Mouse (Mus musculus): ENCODE results near the gene Atrnl1. TPM values are rescaled to one million over a fixed set of nuclear protein-coding genes. Genes with fewer than 3 reads are reported as not detected.
A peak's percentile ranks its signal among the peaks of the same experiment; 100 is the strongest.
"Not testable (repeated sequence)": the region's sequence is repeated elsewhere in the genome, so short reads cannot be mapped to it uniquely, and the experiment has no call there.

Gene Atrnl1
- polyA plus RNA-seq, 1 experiment, result 35.9 TPM

DNA sequence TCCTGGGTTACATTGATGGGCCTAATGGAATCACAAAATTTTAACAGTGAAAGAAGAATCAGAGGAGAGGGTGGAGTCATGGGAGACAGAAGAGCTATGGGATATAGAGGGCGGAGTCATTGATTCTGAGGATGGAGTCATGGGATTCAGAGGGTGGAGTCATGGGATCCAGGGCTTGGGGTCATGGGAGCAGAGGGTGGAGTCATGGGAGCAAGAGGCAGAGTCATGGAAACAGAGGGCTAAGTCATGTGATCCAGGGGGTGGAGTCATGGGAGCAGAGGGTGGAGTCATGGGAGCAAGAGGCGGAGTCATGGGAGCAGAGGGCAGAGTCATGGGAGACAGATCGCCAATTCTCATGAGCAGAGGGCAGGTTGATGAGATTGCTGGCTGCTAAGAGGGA, 343.3 kb downstream of the Atrnl1 start:
- DNase-seq (ENCODE audit: extremely low spot score in 1 of 2, low spot score in 1 of 2), result no peak

DNA sequence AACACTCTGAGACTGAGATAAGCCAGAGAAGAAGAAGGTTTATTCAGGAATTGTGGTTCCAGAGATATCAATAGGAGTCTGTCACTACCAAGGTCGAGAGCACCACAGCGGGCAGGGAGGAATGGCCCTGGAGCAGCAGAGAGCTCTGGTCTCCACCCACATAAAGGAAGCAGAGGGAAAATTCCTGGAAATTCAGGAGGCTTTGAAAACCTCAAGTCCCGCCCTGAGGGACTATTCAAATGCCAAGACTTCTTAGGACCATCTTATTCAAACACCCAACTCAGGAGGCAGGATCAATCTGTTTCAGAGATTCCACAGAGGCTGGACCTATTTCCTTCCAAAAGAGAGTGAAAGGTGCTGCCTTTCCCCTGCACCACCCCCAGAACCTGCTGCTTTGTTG, 345.6 kb downstream of the Atrnl1 start:
- no peak for DNase-seq (ENCODE audit: extremely low spot score in 1 of 2, low spot score in 1 of 2)

DNA sequence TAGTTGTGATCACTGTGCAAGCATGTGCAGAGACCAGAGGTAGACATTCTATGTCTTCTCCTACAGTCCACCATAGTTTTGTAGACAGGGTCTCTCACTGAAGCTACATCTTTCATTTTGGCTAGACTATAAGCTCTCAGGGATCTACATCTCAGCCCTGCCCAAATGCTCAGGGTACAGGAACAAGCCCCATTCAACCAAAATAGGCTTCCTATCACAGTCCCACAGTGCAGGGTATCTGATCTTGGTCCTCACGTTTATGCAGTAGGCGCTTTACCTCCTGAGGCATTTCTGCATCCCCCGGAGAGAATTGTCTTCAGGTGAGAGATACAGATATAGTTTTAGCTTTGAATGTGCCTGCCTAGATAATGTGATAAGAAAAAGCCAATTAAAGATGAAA, 346.5 kb downstream of the Atrnl1 start:
- no peak for DNase-seq (ENCODE audit: extremely low spot score in 1 of 2, low spot score in 1 of 2)

DNA sequence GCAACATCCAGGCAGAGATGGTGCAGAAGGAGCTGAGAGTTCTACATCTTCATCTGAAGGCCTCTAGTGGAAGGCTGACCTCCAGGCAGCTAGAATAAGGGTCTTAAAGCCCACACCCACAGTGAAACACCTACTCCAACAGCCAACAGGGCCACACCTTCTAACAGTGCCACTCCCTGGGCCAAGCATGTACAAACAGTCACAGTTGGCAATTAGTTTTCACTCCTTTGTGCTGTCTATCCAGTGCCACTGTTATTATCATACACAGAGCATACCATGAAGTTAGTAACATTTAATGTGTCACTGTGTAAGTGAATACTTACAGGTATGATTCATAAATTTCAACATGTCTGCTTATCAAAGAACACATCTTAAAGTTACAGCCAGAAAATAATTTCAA, 347.3 kb downstream of the Atrnl1 start:
- no peak for DNase-seq (ENCODE audit: extremely low spot score in 1 of 2, low spot score in 1 of 2)

DNA sequence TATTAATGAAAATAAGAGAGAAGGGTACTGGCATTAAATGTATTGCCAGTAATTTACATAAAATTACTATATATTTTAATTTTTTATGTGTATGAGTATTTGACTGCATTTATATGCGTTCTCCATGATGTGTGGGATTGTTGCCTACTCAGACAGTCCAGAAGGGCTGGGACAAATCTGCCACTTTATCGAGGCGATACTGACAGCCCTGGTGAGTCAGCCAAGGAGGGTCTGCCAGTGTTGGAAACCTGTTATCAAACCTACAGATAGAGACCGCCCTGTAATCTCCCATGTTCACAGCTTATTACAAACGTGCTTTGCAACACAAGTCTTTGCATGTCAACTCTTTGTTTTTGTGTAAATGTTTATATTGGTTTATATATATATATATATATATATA, 347.9 kb downstream of the Atrnl1 start:
- DNase-seq (ENCODE audit: extremely low spot score in 1 of 2, low spot score in 1 of 2), result no peak

DNA sequence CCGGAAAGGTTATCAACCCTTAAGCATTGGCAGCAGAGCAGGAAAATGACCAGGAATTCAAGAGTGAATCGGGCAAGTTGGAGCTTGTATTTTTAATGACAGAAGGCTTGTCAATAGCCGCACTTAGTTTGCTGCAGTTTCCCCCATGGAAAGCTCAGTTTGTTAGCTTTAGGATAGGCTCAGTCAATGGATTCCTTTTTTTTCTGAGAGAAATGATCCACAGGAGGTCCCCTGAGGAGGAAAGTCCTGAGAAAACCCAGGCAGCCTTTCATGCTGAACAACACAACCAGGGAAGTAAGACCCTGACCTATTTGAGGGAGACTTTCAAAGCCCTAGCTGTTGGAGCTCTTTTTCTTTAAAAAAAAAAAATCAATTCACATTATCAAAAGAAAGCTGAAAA, 350.5 kb downstream of the Atrnl1 start:
- no peak for DNase-seq (ENCODE audit: extremely low spot score in 1 of 2, low spot score in 1 of 2)

DNA sequence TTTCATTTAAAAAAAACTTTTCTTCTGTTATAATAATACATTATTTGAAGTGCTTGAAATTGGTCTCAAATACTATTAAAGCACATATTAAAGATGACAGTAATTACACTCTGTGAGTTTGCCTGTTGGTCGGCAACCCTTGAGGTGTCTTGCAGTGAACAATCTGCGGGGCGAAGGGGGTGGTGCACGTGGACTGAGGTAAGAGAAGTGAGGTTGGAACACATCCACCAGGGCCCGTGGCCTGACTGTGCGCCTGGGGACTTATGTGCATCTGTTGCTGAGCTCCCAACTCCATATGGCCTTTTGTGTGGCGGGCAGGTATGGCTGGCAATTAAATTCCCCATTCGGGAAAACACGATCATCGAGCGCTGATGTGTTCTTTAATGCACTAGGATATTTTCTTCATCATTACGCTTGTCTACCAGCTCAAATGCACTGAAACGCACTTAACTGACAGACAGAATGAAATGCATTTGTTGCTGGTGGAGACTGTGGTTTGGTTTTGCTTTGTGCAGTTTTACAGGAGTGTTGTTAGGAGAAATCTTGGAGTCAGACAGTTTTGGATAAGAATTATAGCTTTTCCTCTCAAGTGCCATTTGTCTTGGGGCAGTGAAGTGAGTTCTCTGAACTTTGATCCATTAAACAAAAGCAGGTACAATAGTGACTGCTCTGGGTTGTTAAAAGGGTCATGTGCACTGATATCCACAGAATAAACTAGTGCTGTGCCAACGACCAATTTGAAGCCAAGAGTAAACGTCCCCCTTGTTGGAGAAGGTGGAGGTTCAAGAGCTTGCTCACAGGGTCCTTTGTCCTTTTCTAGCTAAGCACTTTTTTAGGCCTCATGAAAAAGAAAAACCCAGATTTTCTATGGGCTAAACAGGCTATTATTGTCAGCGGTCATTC, 351.2 kb downstream of the Atrnl1 start:
- DNase-seq (ENCODE audit: extremely low spot score in 1 of 2, low spot score in 1 of 2), result no peak

DNA sequence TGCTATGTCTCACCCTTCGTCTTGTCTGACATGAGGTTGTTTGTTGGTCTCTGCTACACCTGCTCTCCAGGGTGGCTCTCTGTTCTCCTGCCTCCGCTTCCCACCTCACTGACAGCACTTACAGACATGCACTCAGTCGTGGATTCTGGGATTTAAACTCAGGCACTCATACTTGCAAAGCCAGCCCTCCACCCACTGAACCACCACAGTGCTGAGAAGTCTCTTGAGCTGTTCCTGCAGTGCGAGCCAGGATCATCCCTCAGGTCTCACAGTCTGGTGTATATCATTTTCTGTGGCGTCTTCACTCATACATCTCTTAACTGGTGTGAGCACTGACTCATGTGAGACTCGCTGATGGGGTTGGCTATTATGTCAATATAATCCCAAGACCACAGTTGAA, 353.0 kb downstream of the Atrnl1 start:
- no peak for DNase-seq (ENCODE audit: extremely low spot score in 1 of 2, low spot score in 1 of 2)

DNA sequence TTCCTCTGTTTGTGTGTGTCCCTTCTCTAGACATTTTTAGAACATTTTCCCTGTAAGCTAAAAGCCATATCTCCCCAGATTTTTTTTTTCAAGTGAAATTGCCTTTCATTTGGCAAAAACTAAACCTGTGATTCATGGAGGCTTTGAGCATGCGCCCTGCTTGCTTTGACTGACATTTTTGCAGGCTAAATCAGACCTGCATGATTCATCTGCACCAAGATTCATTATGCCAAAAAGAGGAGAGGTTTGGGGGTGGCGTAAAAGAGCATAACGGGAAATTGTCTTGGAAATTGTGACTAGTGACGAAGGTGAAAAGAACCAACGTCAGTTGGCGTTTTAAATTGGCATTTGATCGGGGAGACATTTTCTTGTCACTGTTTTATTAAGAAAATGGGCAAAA, 358.9 kb downstream of the Atrnl1 start:
- peak; percentile 69 to 89 for DNase-seq (ENCODE audit: extremely low spot score in 1 of 2, low spot score in 1 of 2)

DNA sequence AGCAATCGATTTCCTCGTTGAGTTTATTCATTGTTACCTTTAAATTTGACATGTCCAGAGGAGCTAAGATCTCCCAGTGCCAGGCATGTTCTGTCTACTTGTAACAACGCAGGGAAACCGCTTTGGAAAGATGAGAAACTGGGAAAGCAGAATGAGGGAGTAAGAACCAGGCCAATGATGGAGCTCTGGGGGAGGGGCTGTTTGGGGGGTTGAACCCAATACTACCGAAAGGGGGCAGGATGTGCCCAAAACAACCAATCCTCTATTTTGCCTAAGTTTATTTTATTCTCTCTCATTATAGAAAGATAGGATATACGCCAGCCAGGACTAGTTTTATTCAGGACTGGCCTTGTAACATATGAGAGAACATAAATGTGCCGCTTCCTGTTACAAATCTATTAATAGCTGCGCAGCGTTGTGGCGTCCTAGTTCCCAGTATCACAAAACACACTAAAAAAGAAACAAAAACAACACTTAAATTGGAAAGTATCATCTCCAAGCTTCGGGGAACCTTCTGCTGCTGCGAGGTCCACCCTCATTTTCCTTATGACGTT, 359.6 kb downstream of the Atrnl1 start:
- peak in 1 of 2 experiments; percentile 53 for DNase-seq (ENCODE audit: extremely low spot score in 1 of 2, low spot score in 1 of 2)

DNA sequence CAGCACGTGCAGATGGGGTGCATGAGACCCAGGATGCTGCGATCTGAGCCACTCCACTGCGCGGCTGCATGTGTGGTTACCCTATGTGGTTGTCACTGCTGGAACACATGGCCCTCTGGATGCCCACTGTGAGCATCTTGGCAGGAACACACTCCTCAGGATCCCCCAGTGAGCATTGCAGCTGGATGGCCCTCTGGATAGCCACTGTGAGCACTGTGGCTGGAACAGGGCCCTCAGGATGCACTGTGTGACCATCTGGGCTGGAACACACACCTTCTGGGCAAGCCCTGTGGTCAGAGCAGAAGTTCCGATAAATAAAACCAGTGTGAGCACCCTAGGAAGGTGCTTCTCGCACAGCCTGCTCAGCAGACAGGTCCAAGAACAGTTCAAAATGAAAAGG, 364.4 kb downstream of the Atrnl1 start:
- no peak for DNase-seq (ENCODE audit: extremely low spot score in 1 of 2, low spot score in 1 of 2)

DNA sequence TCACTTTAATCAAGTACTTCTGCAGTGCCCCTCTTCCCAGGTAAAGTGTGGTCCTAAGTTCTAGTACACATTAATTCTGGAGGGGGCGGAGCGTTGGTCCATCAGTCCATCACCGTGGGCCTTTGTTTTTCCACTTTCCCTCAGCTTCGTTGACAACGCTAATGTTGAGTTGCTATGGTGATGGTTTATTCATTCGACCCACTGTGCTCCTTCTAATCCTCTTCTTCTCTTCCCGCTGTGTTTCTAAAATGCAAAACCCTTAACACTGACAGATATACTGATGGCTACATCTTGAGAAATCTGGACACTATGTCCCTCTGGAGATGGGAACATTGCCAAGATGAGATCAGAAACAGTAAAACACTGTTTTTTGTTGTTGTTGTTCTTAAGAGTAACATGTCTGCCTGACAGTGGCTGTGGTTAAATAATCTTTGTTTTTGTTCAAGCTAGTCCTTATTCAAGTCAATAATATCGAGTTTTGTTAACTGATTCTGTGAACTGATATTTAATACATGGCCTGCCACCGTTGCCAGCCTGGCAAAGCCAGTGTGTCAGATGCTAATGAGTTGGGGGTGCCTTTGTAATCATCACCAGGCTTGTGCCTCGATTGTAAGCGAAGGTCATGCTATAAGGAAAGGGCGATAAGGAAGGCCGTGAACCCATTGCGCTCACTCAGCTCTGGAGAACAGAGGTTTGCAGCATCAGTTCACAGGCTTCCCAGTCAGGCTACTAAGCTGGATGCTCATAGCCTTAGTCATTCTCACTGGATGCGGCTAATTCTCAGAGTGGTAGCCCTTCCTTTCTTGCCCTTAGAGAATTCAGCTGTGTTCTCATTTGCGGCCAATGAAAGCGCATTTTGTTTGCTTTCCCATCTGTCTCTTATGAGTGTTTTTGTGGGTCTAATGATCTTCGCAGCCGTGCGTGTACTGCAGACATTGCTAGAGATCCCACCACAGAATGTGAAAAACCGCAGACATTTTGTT, 375.4 kb downstream of the Atrnl1 start:
- no peak for DNase-seq (ENCODE audit: extremely low spot score in 1 of 2, low spot score in 1 of 2)

DNA sequence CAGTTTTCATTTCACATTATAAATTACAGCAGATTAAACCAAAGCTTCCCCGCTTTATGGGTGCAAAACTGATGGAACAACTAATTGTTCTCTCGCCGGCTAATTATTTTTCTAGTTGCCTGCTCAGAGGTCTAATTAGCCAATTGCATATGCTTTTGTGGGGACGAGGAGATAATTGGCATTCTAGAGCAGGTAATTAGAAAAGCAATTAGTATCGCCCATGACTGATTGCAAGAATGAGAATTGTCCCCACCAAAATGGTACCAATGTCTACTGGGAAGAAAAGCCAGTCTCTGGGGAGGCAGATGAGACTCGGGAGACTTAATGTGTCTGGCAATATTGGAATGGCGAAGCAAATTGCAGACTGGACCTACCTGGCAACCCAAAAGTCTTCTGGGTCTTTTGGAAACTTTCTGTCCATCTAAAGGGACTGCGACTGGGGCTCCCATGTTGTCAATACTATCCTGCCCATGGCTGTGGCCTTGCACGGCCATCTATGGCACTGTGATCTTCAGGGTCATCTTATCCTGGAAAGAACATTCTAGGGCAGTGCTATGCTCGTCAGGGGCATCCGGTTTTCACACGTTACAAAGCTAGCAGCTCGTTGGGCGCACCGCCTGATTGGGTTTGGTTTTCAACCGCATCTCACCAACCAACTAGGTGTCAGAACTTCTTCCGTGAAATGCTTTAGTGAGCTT, 377.0 kb downstream of the Atrnl1 start:
- DNase-seq (ENCODE audit: extremely low spot score in 1 of 2, low spot score in 1 of 2), result no peak

DNA sequence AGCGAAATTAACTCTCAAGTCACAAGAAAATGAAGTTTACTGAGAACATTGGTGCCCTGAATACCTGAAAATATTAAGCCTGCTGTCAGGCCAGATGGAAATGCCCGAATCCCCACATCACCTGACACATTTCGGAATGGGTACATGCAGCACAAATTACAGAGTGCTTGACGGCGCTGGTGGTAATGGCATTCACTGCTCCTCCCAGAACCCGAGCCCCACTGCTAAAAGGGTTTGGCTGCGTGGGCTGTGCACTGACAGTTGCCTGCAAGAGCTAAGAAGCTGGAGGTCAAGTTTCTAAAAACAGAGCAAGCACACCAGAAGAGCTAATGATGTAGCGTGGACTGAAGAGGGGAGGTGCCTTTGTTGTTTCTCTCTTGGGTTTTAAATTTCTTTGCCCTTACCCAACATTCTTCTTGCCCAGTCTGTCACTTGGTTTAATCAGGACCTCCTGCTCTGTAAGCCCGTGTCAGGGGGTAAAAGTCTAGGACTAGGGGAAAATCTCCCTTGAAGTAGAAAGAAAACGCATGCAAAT, 377.8 kb downstream of the Atrnl1 start:
- no peak for DNase-seq (ENCODE audit: extremely low spot score in 1 of 2, low spot score in 1 of 2)

DNA sequence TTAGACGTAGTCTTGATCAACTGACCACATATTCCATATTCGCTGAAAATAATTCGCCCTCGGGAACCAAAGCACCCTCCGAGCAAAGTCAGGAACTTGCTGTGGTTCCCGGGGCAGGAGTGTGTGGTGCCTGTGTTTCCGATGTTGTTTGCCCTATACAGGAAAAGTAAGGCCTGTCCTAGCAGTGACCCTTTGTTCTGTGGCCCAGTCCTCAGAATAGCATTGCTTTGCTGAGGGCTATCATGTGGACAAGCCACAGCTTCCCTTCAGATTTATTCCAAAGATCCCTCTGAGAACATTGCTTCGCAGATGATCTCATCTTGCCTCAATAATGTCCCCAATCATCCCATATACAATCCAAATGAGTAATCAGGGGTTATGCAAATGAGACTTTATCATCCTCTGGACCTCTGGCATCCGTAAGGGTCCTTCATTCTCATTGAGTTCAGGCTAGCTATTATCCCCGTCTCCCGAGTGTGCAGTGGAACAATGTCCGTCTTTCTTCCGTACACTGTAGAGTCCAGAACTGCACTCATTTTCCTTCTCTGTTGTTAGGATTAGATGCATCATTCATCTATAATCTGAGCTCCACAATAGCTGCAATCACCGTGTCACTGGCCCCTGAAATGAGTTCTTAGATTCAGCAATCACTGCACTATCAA, 380.4 kb downstream of the Atrnl1 start:
- DNase-seq (ENCODE audit: extremely low spot score in 1 of 2, low spot score in 1 of 2), result no peak

DNA sequence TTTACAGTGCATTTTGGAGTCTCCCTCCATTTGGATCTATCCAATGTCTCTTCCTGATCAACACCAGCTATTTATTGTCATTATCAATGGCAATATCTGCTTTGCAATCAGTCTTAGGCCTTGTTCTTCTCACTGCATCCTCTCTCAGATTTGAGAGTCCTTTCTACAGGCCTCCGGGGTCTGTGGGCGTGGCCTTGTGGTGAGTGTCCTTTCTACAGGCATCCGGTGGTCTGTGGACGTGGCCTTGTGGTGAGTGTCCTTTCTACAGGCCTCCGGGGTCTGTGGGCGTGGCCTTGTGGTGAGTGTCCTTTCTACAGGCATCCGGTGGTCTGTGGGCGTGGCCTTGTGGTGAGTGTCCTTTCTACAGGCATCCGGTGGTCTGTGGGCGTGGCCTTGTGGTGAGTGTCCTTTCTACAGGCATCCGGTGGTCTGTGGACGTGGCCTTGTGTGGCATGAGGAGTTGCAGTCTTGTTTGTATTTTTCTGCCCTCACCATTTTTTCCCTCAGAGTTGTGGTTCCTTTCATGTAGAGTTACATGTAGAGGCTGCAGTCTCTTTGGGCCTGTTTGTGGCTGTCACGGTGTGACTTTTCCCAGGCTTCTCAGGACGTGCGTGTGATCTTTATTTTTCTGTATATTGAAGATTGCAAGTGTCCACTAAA, 383.5 kb downstream of the Atrnl1 start:
- DNase-seq (ENCODE audit: extremely low spot score in 1 of 2, low spot score in 1 of 2), result not testable (repeated sequence)

DNA sequence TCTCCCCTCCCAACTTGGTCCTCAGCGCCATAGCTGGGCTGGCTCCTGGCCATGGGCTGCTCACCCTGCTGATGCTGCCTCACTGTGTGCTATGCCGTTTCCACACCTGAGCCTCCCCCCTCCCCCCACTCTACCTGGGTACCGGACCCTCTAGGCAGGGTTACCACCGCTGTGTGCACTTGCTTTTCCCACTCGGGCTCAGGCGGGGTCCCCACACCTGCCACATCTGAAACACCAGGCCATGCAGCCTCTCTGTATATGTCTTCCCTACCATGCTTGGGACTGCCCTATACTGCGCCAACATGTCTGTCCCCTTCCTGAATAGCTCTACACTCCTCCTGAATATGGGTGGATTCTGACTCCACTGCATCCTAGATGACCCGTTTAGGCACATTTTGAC, 384.2 kb downstream of the Atrnl1 start:
- no peak for DNase-seq (ENCODE audit: extremely low spot score in 1 of 2, low spot score in 1 of 2)

DNA sequence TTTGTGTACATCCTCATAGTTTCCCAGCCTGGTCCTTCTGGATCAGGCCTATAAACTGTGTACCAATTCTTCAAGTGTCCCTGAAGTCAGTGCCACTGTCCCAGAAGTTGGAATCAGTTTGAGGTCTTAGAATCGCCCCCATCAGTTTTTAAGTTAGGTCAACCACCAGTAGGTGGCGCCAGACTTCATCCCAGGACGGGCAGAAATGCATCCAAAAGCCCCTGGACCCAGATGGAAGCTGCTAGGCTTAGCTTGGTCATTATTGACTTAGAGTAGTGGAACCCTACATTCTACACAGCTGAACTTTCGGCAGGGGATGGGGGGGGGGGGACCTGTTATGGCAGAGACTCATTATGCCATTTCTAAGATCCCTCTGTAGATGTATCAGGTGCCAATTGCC, 387.1 kb downstream of the Atrnl1 start:
- DNase-seq (ENCODE audit: extremely low spot score in 1 of 2, low spot score in 1 of 2), result peak in 1 of 2 experiments; percentile 46

DNA sequence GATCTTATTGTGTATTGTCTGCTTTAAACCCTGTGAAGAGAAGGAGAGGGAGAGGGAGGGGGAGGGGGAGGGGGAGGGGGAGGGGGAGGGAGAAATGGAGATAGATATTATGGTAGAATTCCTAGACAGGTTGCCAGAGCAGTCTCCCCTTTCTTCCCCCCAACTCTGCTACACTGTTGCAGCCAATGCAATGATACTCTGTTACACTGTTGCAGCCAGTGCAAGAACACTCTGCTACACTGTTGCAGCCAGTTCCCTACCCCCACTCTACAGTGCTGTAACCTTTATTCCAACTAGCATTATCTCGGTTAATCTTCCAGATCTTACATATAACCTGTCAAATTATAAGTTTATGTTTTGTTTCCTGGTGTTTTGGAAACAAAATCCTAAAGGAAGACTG, 400.8 kb downstream of the Atrnl1 start:
- DNase-seq (ENCODE audit: extremely low spot score in 1 of 2, low spot score in 1 of 2), result no peak
